Mouse (Mus musculus) forebrain, embryonic 16.5 days (tissue): ENCODE measurements at regions not wholly inside any gene's neighbourhood (a gene's known extent, or its start where the extent isn't known, plus 50 kb on each side); places are given as distances from the start of the nearest gene placed in this dataset.

ENCODE experiments used
- ATAC-seq: fragments of 200-750 bp; cut with Nextera tagmentation; 2 replicates; pipeline ENCODE4 v1.8.0; 2017; ENCODE audit warnings: mild to moderate bottlenecking, moderate library complexity
- H3K27ac ChIP-seq: fragments of 300-500 bp; sonication (generic); 2 replicates; pipeline ENCODE4 v1.5.1; 2014; ENCODE audit warnings: low read length, control low read depth
- H3K27me3 ChIP-seq: fragments of 300-500 bp; sonication (generic); replicated peaks from 2 replicates; pipeline ENCODE4 v1.6.1; 2014; ENCODE audit warnings: low read length; ENCODE audit not compliant: control insufficient read depth, insufficient read depth
- H3K36me3 ChIP-seq: fragments of 300-500 bp; sonication (generic); 2 replicates; pipeline ENCODE4 v1.6.1; 2014; ENCODE audit not compliant: control insufficient read depth, insufficient read depth
- H3K4me1 ChIP-seq: fragments of 300-500 bp; sonication (generic); replicated peaks from 2 replicates; pipeline ENCODE4 v1.6.1; 2014; ENCODE audit warnings: low read length; ENCODE audit not compliant: control insufficient read depth, insufficient read depth
- H3K4me2 ChIP-seq: fragments of 300-500 bp; sonication (generic); 2 replicates; pipeline ENCODE4 v1.6.1; 2014; ENCODE audit warnings: mild to moderate bottlenecking, low read length, control low read depth
- H3K4me3 ChIP-seq: fragments of 300-500 bp; sonication (generic); replicated peaks from 2 replicates; pipeline ENCODE4 v1.5.1; 2014; ENCODE audit warnings: mild to moderate bottlenecking, low read length, control low read depth
- H3K9ac ChIP-seq: fragments of 300-500 bp; sonication (generic); replicated peaks from 2 replicates; pipeline ENCODE4 v1.6.1; 2014; ENCODE audit warnings: low read depth, low read length, control low read depth
- H3K9me3 ChIP-seq: fragments of 300-500 bp; sonication (generic); 2 replicates; pipeline ENCODE4 v1.6.1; 2016; ENCODE audit warnings: low read length; ENCODE audit not compliant: control insufficient read depth
- WGBS: fragments of 180-500 bp; shearing (Covaris S2); extraction: QIAGEN DNeasy Blood & Tissue Kit; methylation state at CpG from one replicate; pipeline ENCODE4 v1.1.7; 2014; 5-methylcytosine and 5-hydroxymethylcytosine counted together

DNA sequence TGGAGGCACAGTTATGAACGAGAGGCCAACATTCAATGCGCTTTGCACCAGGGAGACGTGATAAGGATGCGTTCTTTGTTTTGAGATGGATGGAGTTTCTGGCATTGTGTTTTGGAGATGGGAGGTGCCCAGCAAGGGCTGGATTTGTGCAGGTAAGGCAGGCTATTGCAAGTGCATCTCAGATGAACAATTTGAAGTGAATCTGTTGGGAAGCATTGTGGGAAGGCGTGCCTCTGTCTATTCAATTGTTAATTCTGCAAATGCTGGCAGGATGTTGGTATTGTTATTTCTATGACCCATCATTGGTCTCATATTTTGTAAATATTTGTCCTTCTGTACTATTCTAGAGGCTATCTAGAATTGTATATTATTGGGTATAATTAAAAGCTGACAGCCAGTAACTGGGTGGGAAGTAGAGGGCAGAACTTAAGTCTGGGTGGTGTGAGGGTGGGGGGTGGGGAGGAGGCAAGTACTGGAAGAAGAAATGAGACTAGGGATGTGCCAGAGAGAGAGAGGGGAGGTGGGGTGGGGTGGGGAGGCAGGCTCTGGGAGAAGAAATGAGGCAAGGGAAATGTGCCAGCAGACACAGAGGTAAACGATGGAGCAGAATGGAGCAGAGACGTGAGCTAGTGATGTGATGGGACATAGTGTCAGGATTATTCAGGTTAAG is 188.9 kb downstream of the Kcnrg start:
- H3K9me3 ChIP-seq = no peaks in the 10 kb centered on the region; the same call in 1 of the 2 replicates
- no peaks in the 10 kb centered on the region for H3K4me1 ChIP-seq
- no peak overlapping the region for H3K9ac ChIP-seq
- no peak overlapping the region for H3K4me2 ChIP-seq
- ATAC-seq = no peak
- H3K27ac ChIP-seq = no peak overlapping the region
- 83% methylated on average over 7 of the region's 7 CpGs for WGBS
- H3K4me3 ChIP-seq = no peak overlapping the region
- no peaks in the 10 kb centered on the region for H3K27me3 ChIP-seq
- H3K36me3 ChIP-seq = no peaks in the 10 kb centered on the region; the same call in 1 of the 2 replicates

- no peak overlapping the region for H3K4me2 ChIP-seq
- WGBS = 91% methylated on average over 7 of the region's 7 CpGs
- H3K9me3 ChIP-seq = no peaks in the 10 kb centered on the region; the same call in 1 of the 2 replicates
- H3K4me1 ChIP-seq = no peaks in the 10 kb centered on the region
- no peaks in the 10 kb centered on the region for H3K27me3 ChIP-seq
- H3K4me3 ChIP-seq = no peak overlapping the region
- ATAC-seq = no peak
- H3K36me3 ChIP-seq = no peaks in the 10 kb centered on the region; the same call in 1 of the 2 replicates
- H3K9ac ChIP-seq = no peak overlapping the region
- H3K27ac ChIP-seq = no peak overlapping the region
These were observed 189.4 kb downstream of the Kcnrg start for GRCm38 (mm10) chr14:61796671-61797070.

GRCm38 (mm10) chr14:61803421-61803925 is 196.2 kb downstream of the Kcnrg start:
- H3K4me1 ChIP-seq = 0 out of 2 replicates have a peak, but pooled peaks cover 2% of the 10 kb centered on the region
- no peaks in the 10 kb centered on the region for H3K36me3 ChIP-seq
- H3K27ac ChIP-seq = no peak overlapping the region
- H3K27me3 ChIP-seq = no peaks in the 10 kb centered on the region
- H3K4me2 ChIP-seq = no peak overlapping the region
- H3K9me3 ChIP-seq = no peaks in the 10 kb centered on the region
- 25% methylated on average over 1 of the region's 1 CpGs for WGBS
- ATAC-seq = no peak
- H3K9ac ChIP-seq = no peak overlapping the region
- no peak overlapping the region for H3K4me3 ChIP-seq

DNA sequence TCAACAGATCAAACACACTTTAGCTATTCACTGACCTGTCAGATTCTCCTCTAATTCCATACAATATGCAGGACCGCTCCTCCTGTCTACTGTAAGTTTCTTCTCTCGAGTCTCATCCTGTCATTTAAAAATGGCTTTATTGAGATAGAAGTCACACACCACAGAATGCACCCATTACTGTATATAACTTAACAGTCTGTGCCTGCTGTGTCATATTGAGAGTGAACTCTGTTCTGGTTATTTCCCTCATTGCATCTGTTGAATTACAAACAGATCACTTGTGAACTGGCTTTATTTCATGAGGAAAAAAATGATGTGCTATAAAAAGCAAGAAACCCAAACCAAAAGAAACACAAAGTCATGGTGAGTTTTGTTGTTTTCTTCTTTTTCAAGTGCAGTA is 198.2 kb downstream of the Kcnrg start:
- Histone ChIP-seq H3K9me3 (no peaks in the 10 kb centered on the region), H3K27ac (no peak overlapping the region), H3K9ac (no peak overlapping the region), H3K4me2 (no peak overlapping the region), H3K36me3 (no peaks in the 10 kb centered on the region), H3K4me1 (peaks cover 11% of the 10 kb centered on the region), H3K4me3 (no peak overlapping the region), H3K27me3 (no peaks in the 10 kb centered on the region)
- 81% methylated on average over 2 of the region's 2 CpGs for WGBS
- ATAC-seq = no peak

- WGBS = 77% methylated on average over 9 of the region's 9 CpGs
These were observed 200.9 kb downstream of the Kcnrg start for GRCm38 (mm10) chr14:61808193-61808592.

GRCm38 (mm10) chr14:61809716-61810437 is 202.6 kb downstream of the Kcnrg start:
- no peak overlapping the region for H3K4me2 ChIP-seq
- no peak overlapping the region for H3K27ac ChIP-seq
- H3K36me3 ChIP-seq = no peaks in the 10 kb centered on the region
- WGBS = 70% methylated on average over 10 of the region's 10 CpGs
- no peak for ATAC-seq
- H3K4me1 ChIP-seq = peaks cover 9% of the 10 kb centered on the region
- no peaks in the 10 kb centered on the region for H3K27me3 ChIP-seq
- H3K4me3 ChIP-seq = no peak overlapping the region
- H3K9ac ChIP-seq = no peak overlapping the region
- no peaks in the 10 kb centered on the region for H3K9me3 ChIP-seq

More at GRCm38 (mm10) chr14:61808193-61808592, 200.9 kb downstream of the Kcnrg start:
- H3K9me3 ChIP-seq = no peaks in the 10 kb centered on the region
- no peak overlapping the region for H3K27ac ChIP-seq
- H3K4me1 ChIP-seq = peaks cover 11% of the 10 kb centered on the region
- H3K4me2 ChIP-seq = no peak overlapping the region
- no peak overlapping the region for H3K4me3 ChIP-seq
- H3K9ac ChIP-seq = no peak overlapping the region
- no peaks in the 10 kb centered on the region for H3K36me3 ChIP-seq
- no peaks in the 10 kb centered on the region for H3K27me3 ChIP-seq
- ATAC-seq = no peak

GRCm38 (mm10) chr14:61810836-61811235 is 203.6 kb downstream of the Kcnrg start:
- Histone ChIP-seq H3K9me3 (no peaks in the 10 kb centered on the region), H3K4me3 (no peak overlapping the region), H3K27me3 (no peaks in the 10 kb centered on the region), H3K4me2 (no peak overlapping the region), H3K9ac (no peak overlapping the region), H3K4me1 (peaks cover 9% of the 10 kb centered on the region), H3K27ac (no peak overlapping the region), H3K36me3 (no peaks in the 10 kb centered on the region)
- no peak for ATAC-seq
- WGBS = 89% methylated on average over 5 of the region's 5 CpGs

- Histone ChIP-seq H3K9ac (no peak overlapping the region), H3K4me1 (no peaks in the 10 kb centered on the region), H3K9me3 (peaks cover 2% of the 10 kb centered on the region; the same call in 1 of the 2 replicates), H3K27me3 (no peaks in the 10 kb centered on the region), H3K4me3 (no peak overlapping the region), H3K27ac (no peak overlapping the region), H3K4me2 (no peak overlapping the region), H3K36me3 (no peaks in the 10 kb centered on the region)
- 72% methylated on average over 11 of the region's 11 CpGs for WGBS
- ATAC-seq = no peak
These were observed 210.5 kb downstream of the Kcnrg start for GRCm38 (mm10) chr14:61817711-61818110.

- no peak overlapping the region for H3K4me2 ChIP-seq
- H3K4me3 ChIP-seq = no peak overlapping the region
- no peaks in the 10 kb centered on the region for H3K4me1 ChIP-seq
- H3K27me3 ChIP-seq = no peaks in the 10 kb centered on the region
- no peak overlapping the region for H3K9ac ChIP-seq
- WGBS = 96% methylated on average over 2 of the region's 2 CpGs
- H3K36me3 ChIP-seq = no peaks in the 10 kb centered on the region
- H3K9me3 ChIP-seq = peaks cover 2% of the 10 kb centered on the region; the same call in 1 of the 2 replicates
- ATAC-seq = no peak
- H3K27ac ChIP-seq = no peak overlapping the region
These were observed 211.1 kb downstream of the Kcnrg start for GRCm38 (mm10) chr14:61818365-61818764.
